Mouse (Mus musculus) CH12.LX (cell line): ENCODE results near the gene Prdx2. TPM values are rescaled to one million over a fixed set of nuclear protein-coding genes. Genes with fewer than 3 reads are reported as not detected.
A peak's percentile ranks its signal among the peaks of the same experiment; 100 is the strongest.

Source experiments
- DNase-seq: peaks from one replicate; pipeline ENCODE4 v3.0.0-alpha.2; 2013; ENCODE audit errors: extremely low read depth
- H3K27ac ChIP-seq: 2 replicates; pipeline ENCODE4 v1.5.1; 2012; ENCODE audit warnings: low read depth, mild to moderate bottlenecking, control low read depth, moderate library complexity; ENCODE audit not compliant: insufficient read depth
- H3K27me3 ChIP-seq: replicated peaks from 2 replicates; pipeline ENCODE3; 2012; ENCODE audit warnings: inconsistent platforms
- H3K36me3 ChIP-seq, 2 experiments: replicated peaks in 1 of 2; 2 replicates each; pipeline versions ENCODE3 to v1.6.1; 2012; ENCODE audit warnings: inconsistent platforms in 1 of 2, low read length in 1 of 2, mild to moderate bottlenecking in 1 of 2, mixed read lengths in 1 of 2, moderate library complexity in 1 of 2; ENCODE audit not compliant: control insufficient read depth in 1 of 2, insufficient read depth in 1 of 2
- H3K4me1 ChIP-seq, 2 experiments: 2 replicates each; pipeline ENCODE4 v1.6.1; 2012; ENCODE audit warnings: inconsistent platforms in 1 of 2, moderate library complexity in 1 of 2; ENCODE audit not compliant: insufficient read depth in 2 of 2, control insufficient read depth in 1 of 2
- H3K4me2 ChIP-seq: 2 replicates; pipeline ENCODE4 v1.6.1; 2012; ENCODE audit warnings: low read depth, mild to moderate bottlenecking, control low read depth; ENCODE audit not compliant: poor library complexity, insufficient read depth, severe bottlenecking
- H3K4me3 ChIP-seq, 3 experiments: fragments of 150-350 bp in 1 of 3; sonication (generic) in 1 of 3; replicated peaks in 1 of 3; 2 replicates each; pipeline versions ENCODE3 to v1.5.1; 2011 to 2012; ENCODE audit warnings: low read depth in 2 of 3, low read length in 2 of 3, mild to moderate bottlenecking in 2 of 3, moderate library complexity in 2 of 3, control low read depth in 1 of 3, improper control_type of control experiment in 1 of 3, inconsistent platforms in 1 of 3, mixed read lengths in 1 of 3; ENCODE audit not compliant: poor library complexity in 1 of 3
- H3K79me2 ChIP-seq: replicated peaks from 2 replicates; pipeline ENCODE4 v1.6.1; 2012; ENCODE audit warnings: mild to moderate bottlenecking, moderate library complexity; ENCODE audit not compliant: control insufficient read depth, poor library complexity, insufficient read depth, severe bottlenecking; ENCODE audit errors: extremely low read depth
- H3K9ac ChIP-seq: 2 replicates; pipeline ENCODE4 v1.6.1; 2012; ENCODE audit warnings: low read depth, mild to moderate bottlenecking, control low read depth, moderate library complexity; ENCODE audit not compliant: insufficient read depth
- H3K9me3 ChIP-seq: replicated peaks from 2 replicates; pipeline ENCODE3; 2012; ENCODE audit warnings: low read length, inconsistent platforms, mixed read lengths
- CHD1 ChIP-seq: IDR thresholded peaks from 2 replicates; pipeline ENCODE4 v1.6.1; 2012; ENCODE audit warnings: low read depth, low read length, improper control_type of control experiment, inconsistent platforms
- CHD2 ChIP-seq: IDR thresholded peaks from 2 replicates; pipeline ENCODE4 v1.6.1; 2011; ENCODE audit warnings: low read length, improper control_type of control experiment
- CTCF ChIP-seq, 2 experiments: IDR thresholded peaks in 1 of 2; conservative IDR thresholded peaks in 1 of 2; 2 replicates each; pipeline ENCODE4 v1.5.1; 2011 to 2012; ENCODE audit warnings: low read depth in 2 of 2, low read length in 2 of 2, improper control_type of control experiment in 1 of 2, inconsistent platforms in 1 of 2, mild to moderate bottlenecking in 1 of 2, moderate library complexity in 1 of 2
- E2F4 ChIP-seq: IDR thresholded peaks from 2 replicates; pipeline ENCODE4 v1.6.1; 2011; ENCODE audit warnings: low read depth, low read length, improper control_type of control experiment; ENCODE audit not compliant: insufficient replicate concordance
- ELF1 ChIP-seq: IDR thresholded peaks from 2 replicates; pipeline ENCODE4 v1.6.1; 2014; ENCODE audit warnings: low read depth, mild to moderate bottlenecking, inconsistent platforms, low read length, improper control_type of control experiment
- EP300 ChIP-seq: IDR thresholded peaks from 2 replicates; pipeline ENCODE4 v1.6.1; 2011; ENCODE audit warnings: low read length, improper control_type of control experiment
- ETS1 ChIP-seq: conservative IDR thresholded peaks from 2 replicates; pipeline ENCODE4 v1.6.1; 2012; ENCODE audit warnings: low read depth, mild to moderate bottlenecking, inconsistent platforms, low read length, improper control_type of control experiment, moderate library complexity
- IRF4 ChIP-seq: IDR thresholded peaks from 2 replicates; pipeline ENCODE4 v1.6.1; 2014; ENCODE audit warnings: low read depth, mild to moderate bottlenecking, inconsistent platforms, low read length, improper control_type of control experiment
- JUND ChIP-seq: conservative IDR thresholded peaks from 2 replicates; pipeline ENCODE4 v1.6.1; 2011; ENCODE audit warnings: low read depth, low read length, improper control_type of control experiment
- KAT2A ChIP-seq: IDR thresholded peaks from 2 replicates; pipeline ENCODE4 v1.6.1; 2012; ENCODE audit warnings: low read length, improper control_type of control experiment, inconsistent platforms; ENCODE audit not compliant: insufficient replicate concordance
- MAX ChIP-seq: IDR thresholded peaks from 2 replicates; pipeline ENCODE4 v1.6.1; 2011; ENCODE audit warnings: low read length, improper control_type of control experiment
- MAZ ChIP-seq: IDR thresholded peaks from 2 replicates; pipeline ENCODE4 v1.6.1; 2012; ENCODE audit warnings: low read depth, mild to moderate bottlenecking, inconsistent platforms, low read length, improper control_type of control experiment, moderate library complexity
- MEF2A ChIP-seq: IDR thresholded peaks from 2 replicates; pipeline ENCODE4 v1.6.1; 2014; ENCODE audit warnings: low read depth, mild to moderate bottlenecking, inconsistent platforms, low read length, improper control_type of control experiment, borderline replicate concordance
- MXI1 ChIP-seq: IDR thresholded peaks from 2 replicates; pipeline ENCODE4 v1.6.1; 2011; ENCODE audit warnings: mild to moderate bottlenecking, low read depth, low read length, improper control_type of control experiment
- MYC ChIP-seq: IDR thresholded peaks from 2 replicates; pipeline ENCODE4 v1.6.1; 2011; ENCODE audit warnings: low read depth, mild to moderate bottlenecking, improper control_type of control experiment, low read length
- POLR2A ChIP-seq: IDR thresholded peaks from 2 replicates; pipeline ENCODE4 v1.6.1; 2011; ENCODE audit warnings: low read depth, mild to moderate bottlenecking, improper control_type of control experiment, low read length
- RCOR1 ChIP-seq: conservative IDR thresholded peaks from 2 replicates; pipeline ENCODE4 v1.6.1; 2012; ENCODE audit warnings: low read depth, mild to moderate bottlenecking, inconsistent platforms, low read length, improper control_type of control experiment
- SIN3A ChIP-seq: IDR thresholded peaks from 2 replicates; pipeline ENCODE4 v1.6.1; 2012; ENCODE audit warnings: low read length, improper control_type of control experiment, inconsistent platforms
- SMC3 ChIP-seq: IDR thresholded peaks from 2 replicates; pipeline ENCODE4 v1.6.1; 2011; ENCODE audit warnings: low read depth, low read length, improper control_type of control experiment
- TBP ChIP-seq: conservative IDR thresholded peaks from 2 replicates; pipeline ENCODE4 v1.6.1; 2011; ENCODE audit warnings: low read depth, low read length, improper control_type of control experiment
- TCF12 ChIP-seq: IDR thresholded peaks from 2 replicates; pipeline ENCODE4 v1.6.1; 2014; ENCODE audit warnings: low read depth, mild to moderate bottlenecking, inconsistent platforms, low read length, improper control_type of control experiment
- UBTF ChIP-seq: IDR thresholded peaks from 2 replicates; pipeline ENCODE4 v1.6.1; 2012; ENCODE audit warnings: low read depth, mild to moderate bottlenecking, inconsistent platforms, low read length, improper control_type of control experiment, moderate library complexity
- USF2 ChIP-seq: conservative IDR thresholded peaks from 2 replicates; pipeline ENCODE4 v1.6.1; 2011; ENCODE audit warnings: low read depth, low read length, improper control_type of control experiment
- ZC3H11A ChIP-seq: IDR thresholded peaks from 2 replicates; pipeline ENCODE4 v1.6.1; 2012; ENCODE audit warnings: low read depth, mild to moderate bottlenecking, inconsistent platforms, low read length, improper control_type of control experiment
- ZKSCAN1 ChIP-seq: IDR thresholded peaks from 2 replicates; pipeline ENCODE4 v1.6.1; 2012; ENCODE audit warnings: low read depth, inconsistent platforms, low read length, improper control_type of control experiment, borderline replicate concordance
- ZMIZ1 ChIP-seq: IDR thresholded peaks from 2 replicates; pipeline ENCODE4 v1.6.1; 2012; ENCODE audit warnings: low read depth, mild to moderate bottlenecking, inconsistent platforms, low read length, improper control_type of control experiment
- ZNF384 ChIP-seq: IDR thresholded peaks from 2 replicates; pipeline ENCODE4 v1.6.1; 2012; ENCODE audit warnings: low read depth, low read length, improper control_type of control experiment, inconsistent platforms
- dilution Hi-C: fragments of 300-500 bp; cut with MboI; formaldehyde crosslinking; loops from 2 replicates; pipeline ENCODE4 v1.14.3; 2020; ENCODE audit warnings: low sequenced_read_pairs; ENCODE audit not compliant: extremely low pct_unique_long_range_greater_than_20kb, extremely low pct_ligation_motif_present
- in situ Hi-C: fragments of 300-500 bp; cut with MboI; formaldehyde crosslinking; loops from 3 replicates; pipeline ENCODE4 v1.14.3; 2019; ENCODE audit warnings: low sequenced_read_pairs, low pct_ligation_motif_present, low pct_unique_long_range_greater_than_20kb, mixed read lengths
- polyA plus RNA-seq: library from polyadenylated mRNA; unstranded; fragments of >175 nt; gene quantifications from 2 replicates; pipeline ENCODE4 v1.2.1, GENCODE M21; 2012; ENCODE audit warnings: low read depth; ENCODE audit not compliant: insufficient read length
- total RNA-seq, 2 experiments: library from RNA; depleted of rRNA; stranded (reverse); fragments of 300-350 nt in 1 of 2; fragments of >200 nt in 1 of 2; gene quantifications; 2 replicates each; pipeline ENCODE4 v1.2.3; 2012 to 2014

Prdx2 gene
- total and polyA plus RNA-seq, 3 experiments, result 158 to 232 (median 218) TPM

GRCm38 (mm10) chr8:84981644-84982498, 12.5 kb downstream of the Prdx2 start:
- H3K27ac ChIP-seq, result peak overlapping the region; percentile 94
- peak overlapping the region; percentile 68 for H3K9ac ChIP-seq
- no peaks in the 10 kb centered on the region for H3K9me3 ChIP-seq
- H3K4me3 ChIP-seq, result peak overlapping the region; percentile 2 to 94 (median 14)
- in situ Hi-C loops, result no loop called here
- DNase-seq, result peak; percentile 65
- peaks cover 6 to 7% of the 10 kb centered on the region in 2 experiments for H3K36me3 ChIP-seq
- H3K79me2 ChIP-seq, result peaks cover 16% of the 10 kb centered on the region
- H3K27me3 ChIP-seq, result no peaks in the 10 kb centered on the region
- dilution Hi-C loops, result no loop called here
- peaks cover 33 to 55% of the 10 kb centered on the region in 2 experiments for H3K4me1 ChIP-seq
- H3K4me2 ChIP-seq, result peak overlapping the region; percentile 55
- 0 out of 2 replicates have a peak, but pooled peaks have one; percentile 20 for TF ChIP-seq MYC
- no peak for TF ChIP-seq ZC3H11A
- TF ChIP-seq EP300, result 0 out of 2 replicates have a peak, but pooled peaks have one; percentile 48
- TF ChIP-seq ZMIZ1, result no peak
- TF ChIP-seq IRF4, result 0 out of 2 replicates have a peak, but pooled peaks have one; percentile 10
- 0 out of 2 replicates have a peak, but pooled peaks have one; percentile 21 for TF ChIP-seq MEF2A
- TF ChIP-seq CHD1, result no peak
- peak; percentile 85 for TF ChIP-seq CHD2
- peak; percentile 46; the same call in 1 of the 2 replicates for TF ChIP-seq SIN3A
- TF ChIP-seq KAT2A, result no peak
- TF ChIP-seq MAX, result peak; percentile 54
- no peak for TF ChIP-seq RCOR1
- peak; percentile 37 for TF ChIP-seq ETS1
- TF ChIP-seq, all 38 proteins: peak for 8

GRCm38 (mm10) chr8:84982499-84983011, 13.2 kb downstream of the Prdx2 start:
- Histone ChIP-seq H3K79me2 (peaks cover 9% of the 10 kb centered on the region), H3K4me1 (peaks cover 35 to 62% of the 10 kb centered on the region in 2 experiments), H3K9ac (peak overlapping the region; percentile 68), H3K4me3 (peak overlapping the region; percentile 2 to 94 (median 14)), H3K4me2 (peak overlapping the region; percentile 55), H3K27me3 (no peaks in the 10 kb centered on the region)
- TF ChIP-seq ELF1 (peak; percentile 42; the same call in 1 of the 2 replicates), MAZ (peak; percentile 80; the same call in 1 of the 2 replicates), MEF2A (peak; percentile 12; the same call in 1 of the 2 replicates), JUND (no peak), SIN3A (no peak), MYC (no peak), TBP (0 out of 2 replicates have a peak, but pooled peaks have one; percentile 40), E2F4 (no peak), KAT2A (no peak), CHD2 (peak; percentile 37; the same call in 1 of the 2 replicates), TCF12 (no peak; the same call in 1 of the 2 replicates), CHD1 (peak; percentile 14; the same call in 1 of the 2 replicates), RCOR1 (no peak), CTCF (conservative IDR thresholded peaks at IDR 0.05 in 1 of 2, IDR thresholded peaks at IDR 0.05 in 1 of 2; ENCODE audit: low read depth in 2 of 2, low read length in 2 of 2) (no peak), EP300 (peak; percentile 27; the same call in 1 of the 2 replicates), USF2 (no peak), IRF4 (no peak; the same call in 1 of the 2 replicates), MXI1 (peak; percentile 67; the same call in 1 of the 2 replicates), ZKSCAN1 (no peak), SMC3 (no peak), ZNF384 (no peak), UBTF (peak; percentile 53; the same call in 1 of the 2 replicates), POLR2A (peak; percentile 68)
- TF ChIP-seq, all 38 proteins: peak for 10
- peak; percentile 83 for DNase-seq
- H3K9me3 ChIP-seq, result no peaks in the 10 kb centered on the region
- in situ Hi-C loops (no loop called here), dilution Hi-C loops (no loop called here)
- H3K36me3 ChIP-seq, result peaks cover under 1% of the 10 kb centered on the region in 2 experiments
- H3K27ac ChIP-seq, result peak overlapping the region; percentile 94
